Mouse (Mus musculus) ovary, postnatal 14 days (tissue): ENCODE measurements around the gene Dqx1.

ENCODE experiments used
- DNase-seq: peaks from one replicate; pipeline ENCODE4 v3.0.0; 2022; ENCODE audit warnings: low spot score

The Dqx1 gene

GRCm38 (mm10) chr6:83057790-83058189, at the start of gene Dqx1:
TSS of gene Dqx1 (plus strand) at chr6:83057844.
- DNase-seq, result no peak

- no peak for DNase-seq
Measured at GRCm38 (mm10) chr6:83008659-83009058, 49.0 kb upstream of the Dqx1 start.

- no peak for DNase-seq
Measured at GRCm38 (mm10) chr6:83010010-83010409, 47.6 kb upstream of the Dqx1 start.

- DNase-seq, result no peak
Measured at GRCm38 (mm10) chr6:83011255-83011654, 46.4 kb upstream of the Dqx1 start.

- DNase-seq, result no peak
Measured at GRCm38 (mm10) chr6:83011756-83012155, 45.9 kb upstream of the Dqx1 start.

GRCm38 (mm10) chr6:83013444-83013843, 44.2 kb upstream of the Dqx1 start:
- DNase-seq, result no peak

- no peak for DNase-seq
Measured at GRCm38 (mm10) chr6:83014482-83015466, 42.9 kb upstream of the Dqx1 start.

- DNase-seq, result no peak
Measured at GRCm38 (mm10) chr6:83015749-83016148, 41.9 kb upstream of the Dqx1 start.

- DNase-seq, result no peak
Measured at GRCm38 (mm10) chr6:83017190-83017589, 40.5 kb upstream of the Dqx1 start.

- no peak for DNase-seq
Measured at GRCm38 (mm10) chr6:83019044-83019443, 38.6 kb upstream of the Dqx1 start.

- DNase-seq, result no peak
Measured at GRCm38 (mm10) chr6:83020121-83020520, 37.5 kb upstream of the Dqx1 start.

GRCm38 (mm10) chr6:83020836-83021593, 36.6 kb upstream of the Dqx1 start:
- DNase-seq, result no peak

- DNase-seq, result no peak
Measured at GRCm38 (mm10) chr6:83023008-83023407, 34.6 kb upstream of the Dqx1 start.

- DNase-seq, result no peak
Measured at GRCm38 (mm10) chr6:83023786-83024185, 33.9 kb upstream of the Dqx1 start.

GRCm38 (mm10) chr6:83024421-83024820, 33.2 kb upstream of the Dqx1 start:
- DNase-seq, result no peak

GRCm38 (mm10) chr6:83025221-83025620, 32.4 kb upstream of the Dqx1 start:
- DNase-seq, result no peak

- DNase-seq, result no peak
Measured at GRCm38 (mm10) chr6:83027293-83027692, 30.4 kb upstream of the Dqx1 start.

- DNase-seq, result no peak
Measured at GRCm38 (mm10) chr6:83027706-83028105, 29.9 kb upstream of the Dqx1 start.

- no peak for DNase-seq
Measured at GRCm38 (mm10) chr6:83029777-83030176, 27.9 kb upstream of the Dqx1 start.

GRCm38 (mm10) chr6:83031111-83031510, 26.5 kb upstream of the Dqx1 start:
- DNase-seq, result no peak

GRCm38 (mm10) chr6:83031921-83032590, 25.6 kb upstream of the Dqx1 start:
- no peak for DNase-seq

- DNase-seq, result peak; percentile 27
Measured at GRCm38 (mm10) chr6:83032769-83033191, 24.9 kb upstream of the Dqx1 start.
